Mouse (Mus musculus) gastrocnemius, adult 18-20 months (tissue): ENCODE measurements around the gene Tchp. TPM values are rescaled to one million over a fixed set of nuclear protein-coding genes. Genes with fewer than 3 reads are reported as not detected.

Experiments
- DNase-seq: peaks from one replicate; pipeline ENCODE4 v3.0.0; 2021; ENCODE audit warnings: low spot score
- long read RNA-seq, 2 experiments: library from polyadenylated mRNA; stranded (forward); transcript quantifications; one replicate each; pipeline ENCODE4 v2.0.0; 2021
- total RNA-seq, 2 experiments: library from RNA; stranded (reverse); gene quantifications; 2 replicates each; pipeline ENCODE4 v1.2.3; 2021

Tchp gene
- 1 to 10 TPM; 2.3 to 2.9 TPM for total RNA-seq
- long read RNA-seq, experiment 1, partial matches to known transcripts: 0 of 4 reads
- long read RNA-seq, experiment 1, other reads (novel, unspliced or antisense): 1 of 4 reads
- long read RNA-seq, experiment 2, partial matches to known transcripts: 0 of 3 reads
- long read RNA-seq, experiment 2, other reads (novel, unspliced or antisense): 0 of 3 reads

DNA sequence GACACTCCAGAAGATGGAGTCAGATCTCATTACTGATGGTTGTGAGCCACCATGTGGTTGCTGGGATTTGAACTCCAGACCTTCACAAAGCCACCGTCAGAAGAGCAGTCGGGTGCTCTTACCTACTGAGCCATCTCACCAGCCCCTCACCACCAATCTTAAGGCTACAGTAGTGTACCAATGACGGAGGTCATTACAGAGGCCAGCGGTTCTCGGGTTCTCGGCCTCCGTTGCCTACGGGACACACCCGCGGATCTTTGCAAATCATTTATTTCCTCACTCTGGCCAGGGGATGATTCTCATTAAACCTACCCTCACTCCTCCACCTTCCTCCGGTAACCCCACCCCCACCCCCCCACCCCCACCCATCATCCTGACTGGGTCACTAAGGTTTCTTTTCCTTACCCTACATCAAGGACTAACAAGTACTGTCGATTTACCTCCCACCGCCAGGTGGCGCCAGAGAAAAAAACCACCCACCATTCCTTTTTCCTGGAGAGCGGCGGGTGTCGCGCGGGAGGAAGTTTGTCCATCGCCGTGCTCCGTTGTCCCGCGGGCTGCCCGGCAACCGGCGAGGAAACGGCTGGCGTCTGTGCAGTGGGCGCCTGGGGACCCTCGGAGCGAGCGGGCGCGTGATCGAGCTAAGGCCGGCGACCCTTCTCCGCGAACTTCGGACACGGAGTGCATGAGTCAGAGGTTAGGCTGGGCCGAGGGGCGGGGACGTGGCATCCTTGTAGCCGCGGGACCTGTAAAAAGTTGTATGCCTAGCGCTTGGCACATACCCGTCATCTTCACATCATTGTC, at the start of gene Tchp:
Tchp (plus strand) TSS at position 496 of the 804 bp plus-strand sequence.
- peak; percentile 95 for DNase-seq

DNA sequence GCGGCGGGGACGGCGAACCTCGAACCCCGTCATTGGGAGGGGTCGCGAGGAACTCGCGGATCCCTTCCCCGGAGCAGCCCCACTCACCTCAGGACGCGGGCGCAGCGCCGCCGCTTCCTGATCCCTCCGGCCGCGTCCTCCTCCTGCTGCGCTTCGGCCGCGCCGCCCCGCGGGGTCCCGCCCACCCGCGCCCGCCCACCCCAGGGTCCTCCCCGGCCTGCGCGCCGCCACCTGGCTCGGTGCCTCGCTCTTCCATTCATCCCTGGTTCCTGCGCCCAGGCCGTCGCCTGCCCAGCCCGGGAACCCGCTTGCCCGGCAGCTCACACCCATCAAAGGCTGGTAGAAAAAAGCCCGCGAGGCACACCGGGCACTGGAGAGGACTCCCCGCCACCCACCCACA, 49.3 kb upstream of the Tchp start, which contains the start of gene Trpv4:
Trpv4 (minus strand) TSS at position 167 of the 400 bp plus-strand sequence.
- DNase-seq: no peak

DNA sequence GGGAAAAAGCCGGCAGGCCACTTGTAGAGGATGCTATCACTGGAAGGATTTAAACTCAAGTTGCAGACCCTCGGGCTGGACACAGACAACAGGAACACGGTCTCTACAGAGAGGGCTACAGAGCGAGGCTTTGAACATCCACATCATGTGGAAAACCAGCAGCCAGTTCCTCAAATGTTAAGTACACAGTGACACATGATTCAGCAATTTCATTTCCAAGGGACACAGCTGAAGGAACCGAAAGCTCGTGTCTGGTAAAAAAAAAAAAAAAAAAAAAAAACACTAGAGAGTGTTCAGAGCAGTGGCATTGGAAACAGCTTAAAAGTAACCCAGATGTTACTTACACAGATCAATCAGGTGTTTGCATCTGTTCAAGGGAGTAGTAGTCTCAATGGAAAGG, 46.5 kb upstream of the Tchp start:
- DNase-seq: no peak

DNA sequence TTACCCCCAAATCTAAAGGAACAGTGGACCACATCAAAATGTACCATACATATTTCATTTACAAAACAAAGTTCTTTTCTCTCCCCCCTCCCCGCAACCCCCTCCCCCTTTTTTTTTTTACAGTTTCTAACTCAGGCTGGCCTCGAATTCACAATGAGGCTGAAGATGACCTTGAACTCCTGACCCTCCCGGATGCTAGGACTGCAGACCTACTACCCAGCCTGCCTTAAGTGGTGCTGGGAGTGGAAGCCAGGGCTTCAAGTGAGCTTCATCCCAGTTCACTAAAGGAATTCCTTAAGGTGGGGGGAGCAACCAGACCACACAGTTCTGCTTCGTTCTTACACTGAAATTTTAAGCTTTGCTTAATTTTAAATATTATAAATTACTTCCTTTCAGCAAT, 43.4 kb upstream of the Tchp start:
- no peak for DNase-seq

DNA sequence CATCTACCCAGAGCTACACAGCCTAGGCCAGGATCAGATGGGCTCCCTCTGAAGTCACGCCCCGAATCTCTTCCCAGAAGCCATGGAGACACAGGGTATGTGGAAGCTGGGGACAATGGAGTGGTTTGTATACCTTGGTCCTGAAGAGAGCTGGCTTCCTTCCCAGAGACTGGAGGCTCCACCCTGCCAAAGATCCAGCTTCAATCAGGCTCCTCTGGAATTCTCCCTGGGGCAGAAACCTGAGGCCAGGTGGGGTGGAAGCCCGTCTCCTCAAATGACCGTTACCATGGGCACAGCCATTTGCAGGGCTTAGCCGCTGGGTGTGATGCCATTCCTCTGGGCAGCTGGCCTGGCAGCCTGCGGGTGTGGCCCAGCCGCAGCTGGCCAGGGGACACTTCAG, 42.8 kb upstream of the Tchp start:
- DNase-seq: no peak

- DNase-seq: no peak
Observed at GRCm38 (mm10) chr5:114666659-114667058, 40.9 kb upstream of the Tchp start.

DNA sequence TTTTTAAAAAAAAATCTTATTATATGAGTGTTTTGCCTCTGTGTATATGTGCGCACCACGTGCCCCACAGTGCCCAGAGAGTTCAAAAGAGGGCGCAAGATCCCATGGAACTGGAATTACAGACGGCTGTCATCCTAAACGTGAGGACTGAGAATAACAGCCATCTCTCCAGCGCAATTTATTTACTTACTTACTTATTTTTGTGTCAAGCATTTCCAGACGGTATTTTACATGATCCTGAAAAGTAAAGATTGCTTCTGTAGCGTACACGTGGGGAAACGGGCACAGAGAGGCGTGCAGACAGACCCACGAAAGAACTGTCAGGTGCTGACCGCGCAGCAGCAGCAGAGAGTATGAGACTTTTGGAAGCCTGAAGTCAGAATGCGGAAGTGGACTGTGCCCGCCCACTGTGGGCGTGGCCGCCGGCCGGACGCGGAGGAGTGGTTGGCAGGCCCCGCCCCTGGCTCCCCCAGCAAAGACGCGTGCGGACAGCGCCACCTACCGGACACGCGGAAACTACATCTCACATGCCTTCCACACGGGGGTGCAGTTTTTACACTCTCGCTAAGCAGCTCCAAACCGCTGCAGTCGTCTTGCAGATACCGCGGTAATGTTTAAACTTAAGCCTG, 40.2 kb upstream of the Tchp start:
- DNase-seq: peak; percentile 99

DNA sequence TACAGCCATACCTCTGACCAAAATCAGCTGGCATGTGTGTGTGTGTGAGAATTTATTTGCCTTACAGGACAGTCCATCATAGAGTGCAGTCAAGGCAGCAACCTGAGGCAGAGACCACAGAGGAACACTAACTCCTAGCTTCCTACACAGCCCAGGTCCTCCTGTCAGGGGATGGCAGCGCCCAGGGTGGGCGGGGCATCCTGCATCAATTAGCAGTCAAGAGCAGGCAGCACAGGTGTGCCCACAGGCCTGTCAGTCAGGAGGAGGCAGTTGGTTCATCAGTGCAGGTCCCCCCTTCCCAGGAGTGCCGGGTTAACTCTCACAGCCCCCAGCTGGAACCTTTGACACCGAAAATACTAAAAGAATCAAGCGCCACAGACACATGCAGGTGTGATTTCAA, 38.5 kb upstream of the Tchp start:
- DNase-seq: no peak

DNA sequence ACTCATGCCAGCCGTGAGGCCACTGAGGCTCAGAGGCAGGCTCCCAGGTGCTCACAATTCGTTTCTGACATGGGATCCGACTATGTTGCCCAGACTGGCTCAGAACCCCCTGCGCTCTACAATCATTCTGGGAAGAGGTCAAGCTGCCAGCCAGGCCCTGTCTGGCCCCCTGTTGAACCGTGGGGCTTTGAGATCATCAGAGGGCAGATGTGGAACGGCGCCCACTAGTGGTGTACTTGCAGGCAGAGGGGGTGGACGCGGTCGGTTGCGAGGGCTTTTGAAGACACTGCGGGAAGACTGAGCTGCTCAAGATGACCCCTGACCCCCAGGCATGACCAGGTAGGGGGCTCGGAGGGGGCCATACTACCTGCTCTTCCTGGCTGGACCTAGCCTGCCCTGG, 34.4 kb upstream of the Tchp start:
- DNase-seq: no peak

- DNase-seq: no peak
Observed at GRCm38 (mm10) chr5:114674594-114674993, 33.0 kb upstream of the Tchp start.

GRCm38 (mm10) chr5:114679841-114680591, 27.5 kb upstream of the Tchp start:
- DNase-seq: no peak

DNA sequence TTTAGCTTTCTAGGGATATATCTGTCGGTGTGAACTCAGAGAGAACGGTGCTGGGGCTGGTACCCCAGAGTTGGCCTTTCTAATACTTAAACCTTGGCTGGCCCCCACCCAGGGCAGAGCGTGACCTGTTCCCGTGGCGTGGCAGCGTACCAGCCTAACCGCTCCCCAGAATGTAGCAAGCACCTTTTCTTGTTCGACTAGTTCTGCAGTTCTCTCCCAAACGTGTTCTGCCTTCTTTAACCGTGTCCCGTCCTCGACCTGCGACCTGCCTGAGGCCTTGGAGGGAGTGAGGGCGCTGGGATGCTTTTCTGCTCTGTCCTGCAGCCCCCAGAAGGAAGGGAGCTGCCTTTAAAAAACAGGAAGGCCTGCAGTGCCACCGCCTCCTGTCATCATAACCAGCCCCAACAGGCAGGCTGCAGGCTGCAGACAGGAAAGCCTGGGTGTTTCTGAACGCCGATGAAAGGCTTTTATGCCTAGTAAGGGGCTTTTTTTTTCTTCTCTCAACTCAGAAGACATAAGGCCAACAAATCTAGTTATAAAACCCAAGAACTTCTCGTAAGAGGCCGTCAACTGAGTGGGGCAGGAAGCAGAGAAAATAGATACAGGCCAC, 26.8 kb upstream of the Tchp start:
- no peak for DNase-seq

- no peak for DNase-seq
Observed at GRCm38 (mm10) chr5:114681717-114682116, 25.8 kb upstream of the Tchp start.

DNA sequence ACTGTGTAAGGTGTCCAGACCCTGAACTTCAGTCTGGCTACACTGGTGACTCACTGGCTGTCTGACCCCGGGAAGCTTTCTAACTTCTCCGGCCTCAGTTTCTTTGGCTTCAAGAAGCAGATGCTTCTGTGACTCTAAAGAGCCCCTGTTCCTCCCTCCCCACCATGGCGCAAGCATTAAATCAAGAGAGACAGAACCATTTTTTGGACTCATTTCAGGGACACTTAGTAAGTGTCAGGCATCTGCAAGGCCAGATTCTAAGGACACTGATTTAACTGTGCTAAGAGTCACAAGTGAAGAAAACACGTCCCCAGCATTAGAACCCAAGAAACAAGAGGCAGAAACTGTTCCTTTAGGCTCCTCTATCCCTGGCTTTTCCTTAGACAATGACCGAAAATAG, 21.6 kb upstream of the Tchp start:
- no peak for DNase-seq

- no peak for DNase-seq
Observed at GRCm38 (mm10) chr5:114686726-114687210, 20.8 kb upstream of the Tchp start.

DNA sequence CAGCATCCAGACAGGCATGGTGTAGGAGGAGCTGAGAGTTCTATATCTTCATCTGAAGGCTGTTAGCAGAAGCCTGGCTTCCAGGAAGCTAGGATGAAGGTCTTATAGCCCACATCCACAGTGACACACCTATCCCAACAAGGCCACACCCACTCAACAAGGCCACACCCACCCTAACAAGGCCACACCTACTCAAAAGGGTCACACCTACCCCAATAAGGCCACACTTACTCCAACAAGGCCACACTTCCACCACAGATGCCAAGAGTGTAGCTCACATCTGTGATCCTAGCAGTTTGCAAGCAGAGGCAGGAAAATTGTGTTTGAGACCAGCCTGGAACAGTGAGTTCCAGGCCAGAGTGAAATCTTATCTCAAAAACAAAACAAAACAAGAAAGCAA, 19.7 kb upstream of the Tchp start:
- no peak for DNase-seq

- DNase-seq: no peak
Observed at GRCm38 (mm10) chr5:114688703-114689102, 18.9 kb upstream of the Tchp start.

- DNase-seq: no peak
Observed at GRCm38 (mm10) chr5:114689700-114690366, 17.7 kb upstream of the Tchp start.

DNA sequence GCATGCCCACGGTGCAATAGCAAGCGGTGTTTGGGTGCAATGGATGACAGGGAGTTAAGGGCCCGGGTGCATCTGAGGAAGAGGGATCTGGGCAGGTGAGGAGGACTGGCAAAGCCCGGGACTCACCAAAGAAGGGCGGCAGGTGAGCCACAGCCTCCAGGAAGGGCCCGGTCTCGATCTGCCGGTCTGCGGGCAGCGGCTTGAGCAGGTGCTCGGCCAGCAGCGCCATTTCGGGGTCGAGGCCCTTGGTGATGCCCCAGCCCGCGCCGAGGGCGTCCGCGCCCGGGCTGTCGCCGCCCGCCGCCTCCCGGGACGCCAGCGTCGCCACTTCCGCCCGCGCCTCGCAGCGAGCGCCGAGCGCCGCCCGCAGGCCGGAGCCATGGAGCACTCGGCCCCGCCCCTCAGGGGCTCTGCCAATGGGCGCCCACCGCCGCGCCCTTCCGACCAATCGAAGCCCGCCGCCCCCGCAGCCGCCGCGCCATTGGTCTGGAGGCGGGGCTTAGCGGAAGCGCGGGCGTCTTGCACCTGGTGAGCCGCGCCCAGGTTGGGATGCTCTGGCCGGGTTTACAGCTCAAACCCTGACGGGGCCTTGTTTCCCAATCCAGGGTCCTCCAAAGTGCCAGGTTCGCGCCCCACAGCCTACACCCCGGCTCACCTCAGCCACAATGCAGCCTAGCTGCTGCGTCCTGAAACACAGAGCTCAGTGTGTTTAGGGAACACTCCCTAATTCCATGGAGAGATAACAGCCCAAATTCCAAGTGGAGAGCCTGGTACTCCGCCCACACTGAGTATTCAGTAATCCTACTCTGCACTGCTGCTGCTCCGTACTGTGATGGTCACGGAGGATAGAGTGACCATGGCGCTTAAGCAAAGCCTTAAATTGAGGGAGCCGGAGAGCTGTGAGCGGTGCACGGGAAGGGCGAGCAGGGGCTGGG, 16.7 kb upstream of the Tchp start, which contains the start of gene Gltp:
Gltp (minus strand) TSS at position 352 of the 935 bp plus-strand sequence.
- DNase-seq: peak; percentile 90

GRCm38 (mm10) chr5:114695775-114696174, 11.8 kb upstream of the Tchp start:
- no peak for DNase-seq
